Mouse (Mus musculus) intestine, embryonic 16.5 days (tissue): ENCODE results near the gene Aff3. TPM values are rescaled to one million over a fixed set of nuclear protein-coding genes. Genes with fewer than 3 reads are reported as not detected.

Experiments
- ATAC-seq: fragments of 200-750 bp; cut with Nextera tagmentation; 2 replicates; pipeline ENCODE4 v1.8.0; 2017; ENCODE audit warnings: moderate TSS enrichment, moderate library complexity
- H3K27ac ChIP-seq: fragments of 300-500 bp; sonication (generic); 2 replicates; pipeline ENCODE4 v1.5.1; 2014; ENCODE audit warnings: mild to moderate bottlenecking, low read length
- H3K27me3 ChIP-seq: fragments of 300-500 bp; sonication (generic); replicated peaks from 2 replicates; pipeline ENCODE4 v1.6.1; 2014; ENCODE audit warnings: low read length, control low read depth, mixed read lengths; ENCODE audit not compliant: control insufficient read depth, insufficient read depth
- H3K36me3 ChIP-seq: fragments of 300-500 bp; sonication (generic); 2 replicates; pipeline ENCODE4 v1.6.1; 2014; ENCODE audit warnings: low read length, control low read depth; ENCODE audit not compliant: control insufficient read depth, insufficient read depth
- H3K4me1 ChIP-seq: fragments of 300-500 bp; sonication (generic); 2 replicates; pipeline ENCODE4 v1.6.1; 2014; ENCODE audit warnings: low read length, control low read depth, mixed read lengths; ENCODE audit not compliant: control insufficient read depth, insufficient read depth
- H3K4me2 ChIP-seq: fragments of 300-500 bp; sonication (generic); 2 replicates; pipeline ENCODE4 v1.6.1; 2014; ENCODE audit warnings: low read depth, low read length, control low read depth
- H3K4me3 ChIP-seq: fragments of 300-500 bp; sonication (generic); 2 replicates; pipeline ENCODE4 v1.5.1; 2014; ENCODE audit warnings: mild to moderate bottlenecking, low read length
- H3K9ac ChIP-seq: fragments of 300-500 bp; sonication (generic); 2 replicates; pipeline ENCODE4 v1.6.1; 2014; ENCODE audit warnings: low read depth, low read length
- H3K9me3 ChIP-seq: fragments of 300-500 bp; sonication (generic); 2 replicates; pipeline ENCODE4 v1.6.1; 2016; ENCODE audit warnings: low read length, control low read depth; ENCODE audit not compliant: control insufficient read depth
- WGBS: fragments of 180-500 bp; shearing (Covaris S2); extraction: QIAGEN DNeasy Blood & Tissue Kit; methylation state at CpG from one replicate; pipeline ENCODE4 v1.1.7; 2014; 5-methylcytosine and 5-hydroxymethylcytosine counted together
- polyA plus RNA-seq: library from polyadenylated mRNA; unstranded; fragments of >200 nt; fragmentation: Nextera tagmentation; extraction: Ambion mirVana; gene quantifications from 2 replicates; pipeline ENCODE4 v1.2.1, GENCODE M21; 2015

Gene Aff3
- polyA plus RNA-seq, 1 experiment from 2014 or later, result 2.1 TPM

DNA sequence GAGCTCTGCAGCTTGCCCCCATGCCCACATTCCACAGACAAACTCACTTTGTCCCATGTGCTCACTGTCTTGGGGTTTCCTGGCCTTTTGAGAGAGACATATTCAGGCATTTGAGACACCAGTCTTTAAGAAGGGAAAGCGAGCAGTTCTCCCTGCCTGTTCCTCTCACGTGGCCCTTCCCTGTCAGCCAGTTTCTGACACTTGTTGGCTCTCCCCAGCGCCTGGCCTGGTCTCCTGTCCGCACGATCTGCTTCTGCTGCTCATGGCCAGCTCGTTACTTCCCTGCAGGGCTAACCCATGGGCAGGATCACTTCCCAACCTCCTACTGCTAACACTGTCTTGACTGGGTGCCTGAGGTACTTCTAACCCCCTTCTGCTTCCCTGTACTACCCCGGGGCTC, 118.1 kb downstream of the Aff3 start:
- Histone ChIP-seq H3K27me3 (no peaks in the 10 kb centered on the region), H3K9ac (no peak overlapping the region), H3K4me3 (no peak overlapping the region), H3K36me3 (no peaks in the 10 kb centered on the region), H3K9me3 (no peaks in the 10 kb centered on the region), H3K4me1 (peaks cover 17% of the 10 kb centered on the region), H3K27ac (no peak overlapping the region), H3K4me2 (no peak overlapping the region)
- ATAC-seq, result no peak
- WGBS, result 61% methylated on average over 7 of the region's 7 CpGs

DNA sequence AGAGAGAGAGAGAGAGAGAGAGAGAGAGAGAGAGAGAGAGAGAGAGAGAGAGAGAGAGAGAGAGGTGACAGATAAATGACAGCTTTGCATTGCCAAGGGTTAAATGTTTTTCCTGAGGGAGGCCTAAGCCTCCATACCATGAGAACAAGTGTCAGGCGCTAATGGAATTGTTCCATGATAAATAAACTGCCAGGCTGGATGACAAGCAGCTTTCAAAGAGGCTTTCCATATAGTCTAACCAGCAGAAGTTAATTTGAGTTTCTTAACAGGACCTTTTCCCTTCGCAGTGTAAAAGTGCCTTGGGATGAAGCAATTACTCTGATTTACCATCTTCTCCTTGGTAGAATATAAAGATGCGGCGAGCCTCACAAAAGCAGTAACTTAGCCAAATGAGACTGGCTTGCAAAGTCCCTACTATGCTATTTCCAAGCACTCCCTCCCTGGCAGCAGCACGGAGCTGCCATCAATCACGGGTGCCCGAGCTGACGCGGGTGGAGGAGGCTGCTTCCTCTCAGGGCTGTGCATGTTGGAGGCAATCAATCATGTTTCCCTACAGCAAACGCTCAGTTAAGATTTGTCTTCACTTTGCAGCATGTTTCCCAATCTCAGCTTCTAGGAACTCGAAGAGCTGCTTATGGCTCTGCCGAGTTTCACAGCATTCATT, 119.3 kb downstream of the Aff3 start:
- ATAC-seq, result no peak
- Histone ChIP-seq H3K36me3 (no peaks in the 10 kb centered on the region), H3K4me2 (no peak overlapping the region), H3K4me1 (peaks cover 17% of the 10 kb centered on the region), H3K27ac (no peak overlapping the region), H3K9me3 (no peaks in the 10 kb centered on the region), H3K9ac (no peak overlapping the region), H3K27me3 (no peaks in the 10 kb centered on the region), H3K4me3 (no peak overlapping the region)
- WGBS, result 20% methylated on average over 12 of the region's 12 CpGs

DNA sequence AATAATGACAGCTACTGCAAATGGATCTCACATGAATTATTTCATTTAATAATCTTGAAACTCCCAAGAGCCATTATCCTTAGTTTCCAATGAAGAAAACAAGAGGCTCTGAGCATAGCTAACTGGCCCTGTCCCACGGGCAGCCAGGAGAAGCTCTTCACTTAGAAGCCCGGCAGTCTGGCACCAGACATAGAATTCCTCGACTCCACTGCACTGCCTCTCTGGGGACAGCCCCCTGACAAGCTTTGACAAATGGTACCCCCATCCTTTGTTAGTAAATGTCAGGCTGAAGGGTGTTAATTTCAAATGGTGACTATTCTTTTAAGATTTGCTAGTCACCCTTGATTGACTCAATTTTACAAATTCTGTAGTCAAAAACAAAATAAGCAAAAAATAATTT, 120.3 kb downstream of the Aff3 start:
- no peaks in the 10 kb centered on the region for H3K9me3 ChIP-seq
- no peak overlapping the region for H3K4me2 ChIP-seq
- H3K27ac ChIP-seq, result no peak overlapping the region
- H3K9ac ChIP-seq, result no peak overlapping the region
- no peaks in the 10 kb centered on the region for H3K36me3 ChIP-seq
- 33% methylated on average over 3 of the region's 3 CpGs for WGBS
- no peak for ATAC-seq
- no peaks in the 10 kb centered on the region for H3K27me3 ChIP-seq
- peaks cover 17% of the 10 kb centered on the region for H3K4me1 ChIP-seq
- no peak overlapping the region for H3K4me3 ChIP-seq

DNA sequence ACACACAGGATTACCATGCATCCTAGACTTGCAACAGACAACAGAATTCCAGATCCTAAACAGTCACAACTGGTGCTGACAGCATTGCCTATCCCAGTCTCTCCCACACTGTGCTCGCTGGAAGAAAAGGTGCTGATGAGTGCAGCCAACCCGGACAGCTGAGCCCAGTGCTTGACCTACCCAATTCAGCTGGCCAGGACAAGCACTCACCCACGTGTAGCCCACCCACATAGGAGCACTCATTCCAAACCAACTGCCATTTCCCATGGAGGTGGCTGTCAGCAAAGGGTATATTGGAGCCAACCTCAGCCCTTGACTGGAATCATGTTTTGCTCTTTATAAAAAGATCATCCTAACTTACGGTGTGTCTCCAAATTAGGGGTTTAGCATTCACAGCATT, 123.2 kb downstream of the Aff3 start:
- peaks cover 12% of the 10 kb centered on the region for H3K4me1 ChIP-seq
- no peak overlapping the region for H3K9ac ChIP-seq
- no peaks in the 10 kb centered on the region for H3K36me3 ChIP-seq
- no peak overlapping the region for H3K4me3 ChIP-seq
- H3K9me3 ChIP-seq, result no peaks in the 10 kb centered on the region
- H3K4me2 ChIP-seq, result no peak overlapping the region
- H3K27me3 ChIP-seq, result no peaks in the 10 kb centered on the region
- H3K27ac ChIP-seq, result no peak overlapping the region
- ATAC-seq, result no peak
- WGBS, result 77% methylated on average over 4 of the region's 4 CpGs

DNA sequence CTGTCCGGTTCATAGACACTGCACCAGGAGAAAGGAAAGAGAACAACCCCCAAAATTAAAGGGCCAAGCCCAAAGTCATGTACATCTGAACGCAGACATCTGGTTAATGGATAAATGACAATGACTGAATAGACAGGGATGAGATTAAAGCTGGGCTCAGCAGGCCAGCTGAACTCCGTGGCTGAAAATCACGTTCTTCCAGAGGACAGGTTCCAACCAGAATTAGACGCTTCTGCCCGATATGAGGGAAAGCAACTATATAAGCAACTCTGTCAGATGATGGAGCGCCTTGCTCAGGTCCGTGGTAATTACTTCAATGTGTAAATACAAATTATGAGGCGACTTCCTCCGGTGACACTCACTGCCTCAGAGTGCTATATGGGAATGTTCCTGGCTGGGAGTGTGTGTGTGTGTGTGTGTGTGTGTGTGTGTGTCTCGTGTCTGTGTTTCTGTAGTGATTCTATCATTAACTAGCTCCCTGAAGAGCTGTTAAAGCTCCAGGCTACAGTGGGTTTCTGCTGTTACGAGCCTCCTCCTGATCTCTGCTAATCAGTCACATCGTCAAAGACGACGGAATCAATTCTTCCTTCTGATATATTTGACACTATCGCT, 127.7 kb downstream of the Aff3 start:
- Histone ChIP-seq H3K36me3 (peaks cover 4% of the 10 kb centered on the region; the same call in 1 of the 2 replicates), H3K4me1 (no peaks in the 10 kb centered on the region), H3K9ac (no peak overlapping the region), H3K9me3 (no peaks in the 10 kb centered on the region), H3K4me2 (no peak overlapping the region), H3K27me3 (no peaks in the 10 kb centered on the region), H3K4me3 (no peak overlapping the region), H3K27ac (no peak overlapping the region)
- 56% methylated on average over 16 of the region's 16 CpGs for WGBS
- ATAC-seq, result no peak

DNA sequence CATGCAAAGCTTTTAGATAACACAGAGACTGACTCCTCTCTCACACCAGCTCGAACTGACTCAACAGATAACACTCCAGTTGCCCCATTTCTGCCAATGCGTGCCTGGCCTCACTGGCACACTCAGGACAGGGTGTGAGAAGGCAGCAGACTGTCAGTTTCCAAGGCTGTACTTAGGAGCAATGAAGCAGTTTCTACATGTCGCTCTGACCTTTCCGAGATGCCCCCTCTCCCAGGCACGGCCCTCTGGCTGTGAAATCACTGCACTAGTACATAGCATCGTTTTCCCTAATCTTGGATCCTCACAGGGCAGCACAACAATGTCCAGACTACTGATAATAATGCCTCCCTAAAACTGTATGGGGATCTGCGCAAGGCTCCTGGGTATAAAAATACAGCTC, 132.2 kb downstream of the Aff3 start:
- no peaks in the 10 kb centered on the region for H3K27me3 ChIP-seq
- 89% methylated on average over 7 of the region's 7 CpGs for WGBS

DNA sequence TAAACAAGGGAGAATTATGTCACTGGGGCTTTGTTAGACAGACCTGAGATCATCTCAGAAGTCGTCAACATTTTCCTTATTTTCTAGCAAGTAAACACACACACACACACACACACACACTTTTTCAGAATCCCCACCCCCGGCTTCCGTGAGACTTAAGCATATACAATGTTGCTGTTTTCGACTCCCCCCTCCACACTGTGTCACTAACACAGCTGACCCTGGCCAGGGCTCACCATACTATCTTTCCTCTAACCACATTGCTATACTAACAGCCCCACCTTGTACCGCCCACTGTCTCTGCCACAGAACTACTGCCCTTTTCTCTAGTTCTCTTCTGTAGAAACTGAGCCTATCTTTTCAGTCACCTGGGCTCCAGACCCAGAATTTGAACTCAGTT, 136.1 kb downstream of the Aff3 start:
- Histone ChIP-seq H3K4me3 (no peak overlapping the region), H3K27me3 (no peaks in the 10 kb centered on the region), H3K9ac (no peak overlapping the region), H3K36me3 (0 out of 2 replicates have a peak, but pooled peaks cover 7% of the 10 kb centered on the region), H3K4me2 (no peak overlapping the region), H3K9me3 (no peaks in the 10 kb centered on the region), H3K27ac (no peak overlapping the region), H3K4me1 (no peaks in the 10 kb centered on the region)
- WGBS, result 77% methylated on average over 5 of the region's 5 CpGs
- no peak for ATAC-seq

More for the DNA sequence above, 132.2 kb downstream of the Aff3 start:
- H3K4me3 ChIP-seq, result no peak overlapping the region
- H3K9me3 ChIP-seq, result no peaks in the 10 kb centered on the region
- no peak overlapping the region for H3K9ac ChIP-seq
- no peak for ATAC-seq
- H3K4me1 ChIP-seq, result no peaks in the 10 kb centered on the region
- H3K4me2 ChIP-seq, result no peak overlapping the region
- H3K27ac ChIP-seq, result no peak overlapping the region
- H3K36me3 ChIP-seq, result peaks cover 4% of the 10 kb centered on the region; the same call in 1 of the 2 replicates

DNA sequence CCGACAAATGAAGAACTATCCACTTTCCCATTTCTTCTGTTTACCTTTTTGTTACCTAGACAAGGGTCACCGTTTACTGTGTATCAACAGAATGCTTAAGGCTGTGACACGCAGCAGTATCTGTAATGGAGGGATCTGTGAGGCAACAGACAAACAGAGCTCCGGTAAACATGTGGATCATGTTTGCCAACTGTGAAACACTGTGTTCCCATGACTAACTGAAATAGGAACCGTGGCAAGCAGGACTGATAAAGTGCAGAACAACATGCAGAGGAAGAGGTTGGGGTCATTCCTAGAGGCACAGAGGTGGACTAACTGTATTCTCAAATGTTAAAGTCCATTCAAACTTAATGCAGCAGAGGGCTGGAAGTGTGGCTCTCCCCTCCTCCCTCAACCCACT, 138.2 kb downstream of the Aff3 start:
- 67% methylated on average over 5 of the region's 5 CpGs for WGBS
- H3K27ac ChIP-seq, result no peak overlapping the region
- H3K4me1 ChIP-seq, result no peaks in the 10 kb centered on the region
- no peak overlapping the region for H3K9ac ChIP-seq
- no peaks in the 10 kb centered on the region for H3K9me3 ChIP-seq
- H3K4me3 ChIP-seq, result no peak overlapping the region
- H3K27me3 ChIP-seq, result no peaks in the 10 kb centered on the region
- no peak for ATAC-seq
- H3K4me2 ChIP-seq, result no peak overlapping the region
- H3K36me3 ChIP-seq, result 0 out of 2 replicates have a peak, but pooled peaks cover 7% of the 10 kb centered on the region

DNA sequence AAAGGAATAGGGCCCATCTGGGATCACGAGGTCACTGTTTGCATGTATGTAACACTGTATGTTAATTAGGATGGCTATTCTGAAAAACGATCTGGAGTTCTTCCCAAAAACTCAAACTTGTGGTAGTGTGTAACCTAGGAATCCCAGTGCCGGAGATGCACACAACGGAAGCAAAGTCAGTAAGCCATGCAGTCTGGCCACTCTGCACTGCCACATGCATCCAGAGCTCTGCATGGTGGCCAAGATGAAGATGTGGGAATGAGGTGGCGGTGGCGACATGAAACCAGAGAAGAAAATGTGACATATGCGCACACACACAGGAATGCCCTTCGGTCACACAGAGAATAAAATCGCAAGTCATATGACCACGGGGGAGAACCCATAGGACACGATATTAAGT, 143.1 kb downstream of the Aff3 start:
- Histone ChIP-seq H3K4me1 (no peaks in the 10 kb centered on the region), H3K4me2 (no peak overlapping the region), H3K27me3 (no peaks in the 10 kb centered on the region), H3K4me3 (no peak overlapping the region), H3K36me3 (0 out of 2 replicates have a peak, but pooled peaks cover 7% of the 10 kb centered on the region), H3K9me3 (no peaks in the 10 kb centered on the region), H3K9ac (no peak overlapping the region), H3K27ac (no peak overlapping the region)
- WGBS, result 94% methylated on average over 11 of the region's 11 CpGs
- no peak for ATAC-seq
